Mouse (Mus musculus): ENCODE results near the gene Gpbp1. TPM values are rescaled to one million over a fixed set of nuclear protein-coding genes. Genes with fewer than 3 reads are reported as not detected.

Gene Gpbp1
- 69.5 and 74.0 TPM in 2 replicates for total RNA-seq (2023)

DNA sequence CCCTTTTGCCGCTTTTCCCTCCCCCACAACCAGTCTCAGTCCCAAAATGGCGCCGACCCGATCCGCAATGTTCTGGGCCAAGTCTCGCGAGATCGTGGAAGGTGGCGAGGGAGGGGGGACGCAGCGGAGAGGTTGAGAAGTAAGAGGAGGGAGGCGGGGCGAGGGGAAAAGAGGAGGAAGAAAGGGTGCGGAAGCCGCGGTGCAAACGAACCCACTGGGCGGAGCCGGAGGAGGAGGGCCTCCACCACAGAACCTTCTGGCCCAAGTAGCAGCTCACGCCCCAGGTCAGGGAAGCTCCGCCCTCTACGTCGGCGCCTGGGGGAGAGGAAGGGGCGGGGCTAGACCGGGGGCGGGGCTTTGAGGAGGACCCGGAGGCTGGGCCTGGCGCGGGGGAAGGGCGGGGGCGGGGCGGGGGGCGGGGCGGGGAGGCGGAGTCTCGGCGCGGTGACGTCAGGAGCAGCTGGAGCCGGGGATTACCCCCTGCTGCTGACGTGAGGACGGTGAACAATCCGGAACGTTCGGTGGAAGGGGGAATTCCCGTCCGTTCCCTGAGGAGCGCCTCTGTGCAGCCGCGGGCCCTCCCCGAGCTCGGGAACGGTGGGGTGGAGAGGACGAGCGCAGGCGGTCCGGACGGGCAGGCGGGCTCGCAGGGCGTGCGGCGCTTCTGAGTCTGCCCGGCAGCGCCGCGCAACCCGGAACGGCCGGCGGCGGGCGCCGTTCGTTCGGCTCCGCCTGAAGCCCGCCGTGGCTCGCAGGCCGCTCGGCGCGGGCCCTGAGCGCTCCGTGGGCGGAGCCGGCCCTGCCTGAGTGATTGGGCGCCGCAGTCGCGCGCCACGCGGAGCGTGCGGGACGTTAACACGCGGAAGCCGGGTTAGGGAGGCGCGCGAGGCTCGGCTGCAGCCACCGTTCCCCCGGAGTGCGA, at the start of gene Gpbp1:
Gene Gpbp1, minus strand, starts transcription at position 310 of the 922 bp plus-strand sequence.

Other genes starting within 250 kb of the Gpbp1 start
- not detected in 2 replicates for gene Actbl2, start 235.1 kb downstream of the Gpbp1 start, total RNA-seq (2023)
- gene Gm49496, start 59.8 kb upstream of the Gpbp1 start, total RNA-seq (2023), result not detected in 2 replicates
- gene Gm10198, start 102.7 kb upstream of the Gpbp1 start, total RNA-seq (2023), result not detected in 2 replicates
- 51.7 and 54.3 TPM in 2 replicates for gene Mier3, start 190.9 kb upstream of the Gpbp1 start, total RNA-seq (2023)